In genomic region chr3:84021217-84022200, GRCm38 (mm10) we compare ENCODE assay signal across 9 mouse cellular contexts. TPM values are rescaled to one million over a fixed set of nuclear protein-coding genes. Genes with fewer than 3 reads are reported as not detected.
DNase-seq lines count a peak whose midpoint lies in the region; ATAC-seq and TF ChIP-seq lines count a peak whose summit lies in the region.
"Had no signal": no experiment of that assay in that cellular context is flagged by ENCODE, and none has a peak within 500 bp of the region (broad histone marks: within the 10 kb centered on the region; RNA-seq: fewer than 3 reads in every experiment).

No protein-coding gene starts in this region.

- H3K9ac ChIP-seq in hindbrain, embryonic 16.5 days (ENCODE audit: low read depth, low read length), result no peak overlapping the region
- no peak overlapping the region for H3K9ac ChIP-seq in hindbrain, embryonic 12.5 days
- no peak overlapping the region for H3K9ac ChIP-seq in ES-Bruce4 (ENCODE audit: low read depth, poor library complexity, severe bottlenecking)
- H3K9ac ChIP-seq in liver, embryonic 15.5 days, result no peak overlapping the region

- peaks cover 8% of the 10 kb centered on the region for H3K4me1 ChIP-seq in hindbrain, embryonic 16.5 days (ENCODE audit: control insufficient read depth, insufficient read depth, low read depth, low read length)
- H3K4me1 ChIP-seq in hindbrain, embryonic 12.5 days, result peaks cover 53% of the 10 kb centered on the region
- peaks cover 13% of the 10 kb centered on the region for H3K4me1 ChIP-seq in ES-Bruce4 (ENCODE audit: control insufficient read depth, insufficient read depth, low read length)
- H3K4me1 ChIP-seq in liver, embryonic 15.5 days (replicated peaks), result peaks cover 37% of the 10 kb centered on the region
- H3K4me1 ChIP-seq in thymus, adult 2 months (replicated peaks; ENCODE audit: control insufficient read depth, insufficient read depth, low read length), result peaks cover 5% of the 10 kb centered on the region

- no peak for TF ChIP-seq CTCF in ES-Bruce4 (IDR thresholded peaks at IDR 0.05; ENCODE audit: low read depth, low read length)
- no peak for TF ChIP-seq CTCF in thymus, adult 2 months (IDR thresholded peaks at IDR 0.05; ENCODE audit: borderline replicate concordance, control insufficient read depth, extremely low read depth, insufficient read depth, low read length, poor library complexity)

- 0 out of 2 replicates have a peak, but pooled peaks have one; percentile 13 for ATAC-seq in hindbrain, embryonic 16.5 days
- no peak for ATAC-seq in hindbrain, embryonic 12.5 days (ENCODE audit: low FRiP score)
- ATAC-seq in erythroid progenitor cell, adult 5-6 weeks (replicated peaks; ENCODE audit: low FRiP score, poor library complexity, severe bottlenecking), result peak; percentile 28; the same call in 1 of the 2 replicates
- peak; percentile 60 for ATAC-seq in liver, embryonic 15.5 days (ENCODE audit: insufficient read depth)

- no peak overlapping the region for H3K4me3 ChIP-seq in hindbrain, embryonic 16.5 days (ENCODE audit: low read length)
- no peak overlapping the region for H3K4me3 ChIP-seq in hindbrain, embryonic 12.5 days
- no peak overlapping the region for H3K4me3 ChIP-seq in ES-Bruce4 (ENCODE audit: low read depth, low read length)
- H3K4me3 ChIP-seq in liver, embryonic 15.5 days (replicated peaks), result no peak overlapping the region
- H3K4me3 ChIP-seq in thymus, adult 2 months (ENCODE audit: control insufficient read depth, insufficient read depth, low read length), result no peak overlapping the region

- no peak overlapping the region for H3K27ac ChIP-seq in hindbrain, embryonic 16.5 days (ENCODE audit: low read depth, low read length)
- no peak overlapping the region for H3K27ac ChIP-seq in hindbrain, embryonic 12.5 days
- peak overlapping the region; percentile 92 for H3K27ac ChIP-seq in ES-Bruce4 (ENCODE audit: insufficient read depth, low read length)
- peak overlapping the region; percentile 68 for H3K27ac ChIP-seq in liver, embryonic 15.5 days (replicated peaks)
- H3K27ac ChIP-seq in thymus, adult 2 months (ENCODE audit: control insufficient read depth, insufficient read depth, low read length), result no peak overlapping the region

- TF ChIP-seq POLR2A in ES-Bruce4 (IDR thresholded peaks at IDR 0.05; ENCODE audit: insufficient read depth, low read length), result no peak
- TF ChIP-seq POLR2A in thymus, adult 2 months (IDR thresholded peaks at IDR 0.05; ENCODE audit: control insufficient read depth, extremely low read depth, insufficient read depth, low read length, poor library complexity), result no peak

- TF ChIP-seq EP300 in ES-Bruce4 (IDR thresholded peaks at IDR 0.05; ENCODE audit: insufficient read depth, low read depth, low read length), result no peak

- no peaks in the 10 kb centered on the region for H3K9me3 ChIP-seq in hindbrain, embryonic 16.5 days (ENCODE audit: control insufficient read depth, low read length)
- no peaks in the 10 kb centered on the region for H3K9me3 ChIP-seq in hindbrain, embryonic 12.5 days (replicated peaks)
- H3K9me3 ChIP-seq in ES-Bruce4 (replicated peaks; ENCODE audit: control insufficient read depth, insufficient read depth, low read length, poor library complexity, severe bottlenecking), result no peaks in the 10 kb centered on the region
- H3K9me3 ChIP-seq in liver, embryonic 15.5 days (replicated peaks), result no peaks in the 10 kb centered on the region

- DNase-seq in adrenal gland, adult 18-20 months (ENCODE audit: low spot score in 2 of 2), result no peak
- no peak for DNase-seq in layer of hippocampus, postnatal 36 days
- DNase-seq in thymus, adult 2 months, result no peak
- DNase-seq: gastrocnemius, postnatal 25 days had no signal

- H3K4me2 ChIP-seq in hindbrain, embryonic 16.5 days (ENCODE audit: low read length), result no peak overlapping the region
- no peak overlapping the region for H3K4me2 ChIP-seq in hindbrain, embryonic 12.5 days (replicated peaks)
- 0 out of 2 replicates have a peak overlapping the region, but pooled peaks have one; percentile 4 for H3K4me2 ChIP-seq in liver, embryonic 15.5 days

- no peaks in the 10 kb centered on the region for H3K27me3 ChIP-seq in hindbrain, embryonic 16.5 days (replicated peaks; ENCODE audit: control insufficient read depth, insufficient read depth, low read length)
- no peaks in the 10 kb centered on the region for H3K27me3 ChIP-seq in hindbrain, embryonic 12.5 days
- no peaks in the 10 kb centered on the region for H3K27me3 ChIP-seq in ES-Bruce4 (ENCODE audit: control insufficient read depth, insufficient read depth, low read length, poor library complexity, severe bottlenecking)
- H3K27me3 ChIP-seq in liver, embryonic 15.5 days, result no peaks in the 10 kb centered on the region
- H3K27me3 ChIP-seq in thymus, adult 2 months (ENCODE audit: control insufficient read depth, insufficient read depth, low read length), result no peaks in the 10 kb centered on the region

- WGBS in hindbrain, embryonic 16.5 days, result 56% methylated on average over 8 of the region's 8 CpGs
- WGBS in hindbrain, embryonic 12.5 days, result 73% methylated on average over 8 of the region's 8 CpGs
- 56% methylated on average over 8 of the region's 8 CpGs for WGBS in liver, embryonic 15.5 days (ENCODE audit: insufficient replicate concordance)
- 78% methylated on average over 8 of the region's 8 CpGs for WGBS in thymus, adult 2 months

- H3K36me3 ChIP-seq in hindbrain, embryonic 16.5 days (ENCODE audit: control insufficient read depth, insufficient read depth, low read length), result no peaks in the 10 kb centered on the region
- peaks cover 7% of the 10 kb centered on the region; the same call in 1 of the 2 replicates for H3K36me3 ChIP-seq in hindbrain, embryonic 12.5 days
- H3K36me3 ChIP-seq in ES-Bruce4 (ENCODE audit: control insufficient read depth, insufficient read depth, low read length, poor library complexity, severe bottlenecking), result no peaks in the 10 kb centered on the region
- peaks cover 45% of the 10 kb centered on the region for H3K36me3 ChIP-seq in liver, embryonic 15.5 days (replicated peaks)
- no peaks in the 10 kb centered on the region; the same call in 1 of the 2 replicates for H3K36me3 ChIP-seq in thymus, adult 2 months (ENCODE audit: control insufficient read depth, insufficient read depth, low read length)

RNA-seq across cellular contexts. Expression of gene Tmem131l, which starts 18.5 kb away (rescaled TPM):
- 34.6 and 45.2 TPM in 2 replicates for polyA plus RNA-seq in hindbrain, embryonic 16.5 days (2015; fragmentation: Nextera tagmentation; extraction: Ambion mirVana)
- 81.5 and 84.3 TPM in 2 replicates for polyA plus RNA-seq in hindbrain, embryonic 12.5 days (2016; fragmentation: Nextera tagmentation; extraction: Ambion mirVana)
- polyA plus RNA-seq in ES-Bruce4 (2011; ENCODE audit: insufficient read depth, insufficient read length, low read depth, missing spikeins), result 42.8 and 51.5 TPM in 2 replicates
- 110 and 116 TPM in 2 replicates for total RNA-seq in erythroid progenitor cell, adult 5-6 weeks (2015; ENCODE audit: low replicate concordance)
- 86.8 and 99.9 TPM in 2 replicates for total RNA-seq in erythroid progenitor cell, adult 5-6 weeks (2017; ENCODE audit: low replicate concordance)
- polyA plus RNA-seq in liver, embryonic 15.5 days (2015; fragmentation: Nextera tagmentation; extraction: Ambion mirVana), result 28.0 and 29.7 TPM in 2 replicates
- total RNA-seq in adrenal gland, adult 18-20 months (2021), result 10 to 100 TPM; 14.0 to 26.4 TPM
- total RNA-seq in layer of hippocampus, postnatal 36 days (2021), result 10 to 100 TPM; 30.8 to 37.4 TPM
- polyA plus RNA-seq in thymus, adult 2 months (2012; rRNA removed), result 178 and 201 TPM in 2 replicates

Comparison
In these comparisons a context has a peak if more than half of its experiments do, and no peak if none do; other contexts are left out.
1. H3K27ac ChIP-seq: peak in ES-Bruce4 (single experiment) and liver, embryonic 15.5 days (single experiment); none in hindbrain, embryonic 16.5 days (single experiment), hindbrain, embryonic 12.5 days (single experiment) and thymus, adult 2 months (single experiment).